Mouse (Mus musculus) E14TG2a.4 (cell line): ENCODE results near the gene Bcl11a.

Experiments used
- H3K27me3 ChIP-seq: 2 replicates; pipeline ENCODE4 v1.6.1; 2014; ENCODE audit warnings: low read length, control low read depth; ENCODE audit not compliant: insufficient read depth
- H3K36me3 ChIP-seq: 2 replicates; pipeline ENCODE4 v1.6.1; 2014; ENCODE audit warnings: low read length, control low read depth; ENCODE audit not compliant: insufficient read depth
- H3K4me1 ChIP-seq: replicated peaks from 2 replicates; pipeline ENCODE4 v1.6.1; 2014; ENCODE audit warnings: low read depth, low read length, control low read depth
- H3K4me3 ChIP-seq: replicated peaks from 2 replicates; pipeline ENCODE4 v1.5.1; 2014; ENCODE audit warnings: mild to moderate bottlenecking, low read length
- H3K9me3 ChIP-seq: 2 replicates; pipeline ENCODE4 v1.6.1; 2014; ENCODE audit warnings: low read length, control low read depth
- CTCF ChIP-seq: conservative IDR thresholded peaks from 2 replicates; pipeline ENCODE4 v1.5.1; 2014; ENCODE audit warnings: low read length
- NANOG ChIP-seq: IDR thresholded peaks from 2 replicates; pipeline ENCODE4 v1.6.1; 2014; ENCODE audit warnings: borderline replicate concordance, low read length, mixed read lengths
- POU5F1 ChIP-seq: IDR thresholded peaks from 2 replicates; pipeline ENCODE4 v1.6.1; 2014; ENCODE audit warnings: low read length, borderline replicate concordance

Gene Bcl11a

GRCm38 (mm10) chr11:24077795-24078705 is at the start of gene Bcl11a:
Gene Bcl11a, plus strand, starts transcription at chr11:24078056.
- peaks cover 67% of the 10 kb centered on the region for H3K4me1 ChIP-seq
- peak within 1 kb of the TSS; percentile 79 for H3K4me3 ChIP-seq
- H3K36me3 ChIP-seq: no peaks in the 10 kb centered on the region
- peaks cover 68% of the 10 kb centered on the region for H3K27me3 ChIP-seq
- no peaks in the 10 kb centered on the region for H3K9me3 ChIP-seq
- no peak for TF ChIP-seq NANOG
- no peak for TF ChIP-seq CTCF
- no peak for TF ChIP-seq POU5F1

GRCm38 (mm10) chr11:24044025-24044424 is 33.8 kb upstream of the Bcl11a start:
- Histone ChIP-seq H3K27me3 (peaks cover 58% of the 10 kb centered on the region), H3K9me3 (no peaks in the 10 kb centered on the region), H3K36me3 (no peaks in the 10 kb centered on the region), H3K4me3 (no peak overlapping the region), H3K4me1 (peaks cover 19% of the 10 kb centered on the region)
- TF ChIP-seq POU5F1: no peak

DNA sequence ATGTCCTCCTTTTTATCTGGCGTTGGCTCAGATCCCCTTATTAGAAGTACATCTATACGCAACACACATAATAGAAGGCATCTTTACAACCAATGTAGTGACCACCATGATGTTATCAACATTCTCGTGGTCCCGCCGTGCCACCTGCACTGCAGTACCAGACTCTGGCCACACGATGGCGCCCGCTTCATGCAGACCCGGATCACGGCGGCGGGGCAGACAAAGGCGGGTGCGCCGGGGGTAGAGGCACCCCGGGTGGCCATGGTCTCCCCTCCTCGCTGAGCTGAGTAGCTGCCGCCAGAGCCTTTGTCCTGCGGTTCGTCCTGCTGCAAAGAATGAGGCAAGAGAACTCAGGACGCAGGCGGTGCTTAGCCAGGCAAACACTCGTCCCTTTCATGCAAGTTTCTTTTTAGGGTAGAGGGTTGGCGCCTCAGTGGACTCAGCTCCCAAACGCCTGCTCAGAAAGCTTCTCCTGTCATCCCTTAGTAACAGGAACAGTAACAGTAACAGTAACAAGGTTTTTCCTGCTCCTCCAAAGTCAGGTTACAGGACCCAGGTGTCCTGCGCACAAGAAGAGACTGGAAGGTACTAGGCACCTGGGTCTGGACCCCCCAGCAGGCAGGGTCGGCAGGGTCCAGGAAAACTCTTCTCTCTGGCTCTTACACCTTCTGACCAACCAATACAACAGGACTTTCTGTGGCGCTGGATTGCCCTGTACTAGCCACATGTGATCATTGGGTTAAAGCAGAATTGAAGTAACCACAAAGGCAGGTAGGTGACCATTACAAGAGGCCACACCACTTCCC is 28.4 kb upstream of the Bcl11a start:
- no peaks in the 10 kb centered on the region for H3K36me3 ChIP-seq
- no peak for TF ChIP-seq NANOG
- peak; percentile 86 for TF ChIP-seq CTCF
- TF ChIP-seq POU5F1: no peak
- peak overlapping the region; percentile 74 for H3K4me3 ChIP-seq
- H3K4me1 ChIP-seq: peaks cover 39% of the 10 kb centered on the region
- no peaks in the 10 kb centered on the region for H3K9me3 ChIP-seq
- peaks cover 62% of the 10 kb centered on the region for H3K27me3 ChIP-seq

- Histone ChIP-seq H3K4me3 (peak overlapping the region; percentile 74), H3K27me3 (peaks cover 55% of the 10 kb centered on the region), H3K9me3 (no peaks in the 10 kb centered on the region), H3K4me1 (peaks cover 39% of the 10 kb centered on the region), H3K36me3 (no peaks in the 10 kb centered on the region)
- TF ChIP-seq NANOG (no peak), POU5F1 (no peak), CTCF (no peak)
Measured at GRCm38 (mm10) chr11:24050032-24050757, 27.7 kb upstream of the Bcl11a start.

DNA sequence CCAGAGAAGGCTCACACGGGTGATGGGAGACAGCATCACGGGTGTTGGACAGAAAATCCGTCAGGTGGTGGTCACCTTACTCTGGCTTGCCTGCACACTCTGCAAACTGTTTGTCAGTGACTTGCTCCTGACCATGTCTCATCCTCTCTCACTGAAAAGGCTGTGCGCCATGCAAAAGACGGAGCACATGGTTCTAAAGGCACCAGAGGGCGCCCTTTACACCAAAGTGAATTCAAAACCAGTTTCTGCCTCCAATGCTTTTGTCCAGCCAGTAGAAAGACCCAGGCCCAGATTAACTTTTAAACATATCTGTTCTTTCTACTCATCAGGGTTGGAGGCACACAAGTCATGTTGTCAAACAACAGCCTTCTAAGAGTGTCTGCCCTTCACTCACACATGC is 25.0 kb upstream of the Bcl11a start:
- no peaks in the 10 kb centered on the region for H3K9me3 ChIP-seq
- H3K36me3 ChIP-seq: no peaks in the 10 kb centered on the region
- peaks cover 29% of the 10 kb centered on the region for H3K27me3 ChIP-seq
- H3K4me1 ChIP-seq: peaks cover 35% of the 10 kb centered on the region
- TF ChIP-seq POU5F1: no peak
- TF ChIP-seq NANOG: no peak
- TF ChIP-seq CTCF: peak; percentile 60
- H3K4me3 ChIP-seq: no peak overlapping the region

- no peaks in the 10 kb centered on the region for H3K36me3 ChIP-seq
- peaks cover 23% of the 10 kb centered on the region for H3K27me3 ChIP-seq
- no peak for TF ChIP-seq POU5F1
- no peak for TF ChIP-seq NANOG
- TF ChIP-seq CTCF: no peak
- H3K9me3 ChIP-seq: no peaks in the 10 kb centered on the region
- peaks cover 65% of the 10 kb centered on the region for H3K4me1 ChIP-seq
- H3K4me3 ChIP-seq: no peak overlapping the region
Measured at GRCm38 (mm10) chr11:24059137-24059536, 18.7 kb upstream of the Bcl11a start.

DNA sequence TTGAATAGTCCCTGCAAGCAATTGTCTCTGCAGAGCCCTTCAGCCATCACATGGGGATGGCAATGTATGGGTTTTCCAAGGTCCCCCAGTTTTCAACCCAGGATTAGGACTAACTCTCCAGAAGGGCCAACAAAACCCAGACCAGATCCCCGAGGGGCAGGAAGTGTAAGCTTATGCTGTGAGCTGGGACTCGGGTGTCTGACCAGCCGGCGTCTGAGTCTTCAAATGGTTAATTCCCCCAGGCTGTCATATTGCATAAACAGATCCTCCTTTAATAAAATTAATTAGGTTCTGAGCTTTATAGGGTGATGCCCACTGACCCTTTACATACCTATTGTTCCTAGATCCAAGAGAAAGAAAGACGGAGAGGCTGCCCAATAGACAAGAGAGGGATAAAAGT is 17.4 kb upstream of the Bcl11a start:
- H3K4me3 ChIP-seq: peak overlapping the region; percentile 20; the same call in 1 of the 2 replicates
- H3K27me3 ChIP-seq: peaks cover 25% of the 10 kb centered on the region
- H3K9me3 ChIP-seq: no peaks in the 10 kb centered on the region
- no peak for TF ChIP-seq NANOG
- H3K36me3 ChIP-seq: no peaks in the 10 kb centered on the region
- H3K4me1 ChIP-seq: peaks cover 64% of the 10 kb centered on the region

DNA sequence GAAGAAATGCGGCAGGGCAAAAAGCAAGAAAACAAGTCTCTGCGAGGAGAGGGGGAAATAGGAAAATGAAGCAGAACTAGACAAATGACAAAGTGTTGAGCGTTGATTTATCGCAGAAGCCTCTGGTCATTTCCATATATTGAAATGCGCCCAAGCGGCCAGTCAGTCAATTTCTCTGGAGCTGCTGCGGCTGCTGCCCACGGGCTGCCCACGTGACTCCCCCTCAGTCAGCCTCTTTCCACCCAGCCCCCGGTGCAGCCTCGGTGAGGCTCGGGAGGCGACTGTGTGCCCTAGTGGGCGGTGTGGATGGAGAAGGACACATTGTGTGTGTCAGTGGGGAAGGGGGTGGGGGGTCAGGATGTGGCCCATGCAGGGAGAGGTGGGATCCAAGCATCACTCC is 16.0 kb upstream of the Bcl11a start:
- H3K36me3 ChIP-seq: no peaks in the 10 kb centered on the region
- H3K4me1 ChIP-seq: peaks cover 59% of the 10 kb centered on the region
- no peaks in the 10 kb centered on the region for H3K9me3 ChIP-seq
- no peak for TF ChIP-seq NANOG
- no peak for TF ChIP-seq CTCF
- no peak for TF ChIP-seq POU5F1
- H3K27me3 ChIP-seq: peaks cover 25% of the 10 kb centered on the region
- H3K4me3 ChIP-seq: no peak overlapping the region
